Mouse (Mus musculus) thymus, postnatal 0 days (tissue): ENCODE data around the gene Ttc23. TPM values are rescaled to one million over a fixed set of nuclear protein-coding genes. Genes with fewer than 3 reads are reported as not detected.
A peak's percentile ranks its signal among the peaks of the same experiment; 100 is the strongest.

Source experiments
- DNase-seq: peaks from one replicate; pipeline ENCODE4 v3.0.0-alpha.2; 2015; ENCODE audit warnings: low spot score
- polyA plus RNA-seq: library from polyadenylated mRNA; unstranded; fragments of >200 nt; fragmentation: Nextera tagmentation; extraction: Ambion mirVana; gene quantifications from 2 replicates; pipeline ENCODE4 v1.2.1, GENCODE M21; 2015

Ttc23 gene
- polyA plus RNA-seq, 1 experiment from 2014 or later, result 16.1 TPM

GRCm38 (mm10) chr7:67740796-67741195, 93.6 kb downstream of the Ttc23 start:
- DNase-seq, result no peak

- DNase-seq, result no peak
These were observed 94.5 kb downstream of the Ttc23 start for GRCm38 (mm10) chr7:67741706-67742105.

DNA sequence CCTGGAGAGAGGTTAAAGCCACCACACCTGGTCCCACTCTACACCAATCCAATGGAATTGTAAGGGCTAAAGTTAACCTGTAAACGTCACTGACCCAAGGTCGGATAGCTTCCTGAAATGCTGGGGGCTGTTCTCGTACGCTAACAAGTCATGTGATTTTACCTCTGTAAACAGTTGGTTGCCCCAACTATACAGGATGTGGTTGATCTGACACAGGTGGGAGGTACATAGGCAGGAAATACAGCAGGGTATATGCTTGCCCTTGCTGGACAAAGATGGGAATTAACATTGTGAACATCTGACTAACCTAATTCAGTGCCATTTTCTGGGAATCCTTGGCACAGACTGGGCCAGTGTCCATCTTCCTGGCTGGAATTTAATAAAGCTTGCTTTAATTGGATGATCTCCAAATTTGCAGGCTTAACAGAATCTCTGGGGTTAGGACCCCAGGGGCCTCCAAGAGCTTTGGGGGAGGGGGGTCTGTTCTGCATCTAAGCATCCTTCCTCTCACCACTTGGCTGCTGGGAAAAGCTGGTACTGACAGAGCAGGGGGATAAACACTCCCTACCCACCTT, 100.6 kb downstream of the Ttc23 start:
- DNase-seq, result peak; percentile 59

- DNase-seq, result no peak
These were observed 102.4 kb downstream of the Ttc23 start for GRCm38 (mm10) chr7:67749441-67750239.

GRCm38 (mm10) chr7:67754606-67755005, 107.4 kb downstream of the Ttc23 start:
- DNase-seq, result no peak

- no peak for DNase-seq
These were observed 108.2 kb downstream of the Ttc23 start for GRCm38 (mm10) chr7:67755366-67755765.

- DNase-seq, result no peak
These were observed 109.4 kb downstream of the Ttc23 start for GRCm38 (mm10) chr7:67756636-67757035.

DNA sequence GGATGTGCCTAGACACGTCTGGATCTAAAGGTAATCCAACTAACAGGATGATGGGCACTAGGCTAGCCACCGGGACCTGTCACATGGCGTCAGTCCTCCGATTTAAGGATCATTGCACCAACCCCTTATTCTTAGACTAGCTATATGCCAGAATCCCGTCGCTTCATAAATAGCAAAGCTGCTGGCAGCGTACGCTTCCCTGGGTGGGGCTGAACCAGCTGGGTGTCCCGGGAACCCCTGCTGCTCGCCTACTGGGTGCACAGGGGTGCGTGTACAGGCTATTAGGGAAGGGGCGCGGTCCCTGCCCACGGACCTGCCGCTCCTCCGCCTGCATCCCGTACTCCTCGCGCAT, 111.3 kb downstream of the Ttc23 start:
- no peak for DNase-seq

DNA sequence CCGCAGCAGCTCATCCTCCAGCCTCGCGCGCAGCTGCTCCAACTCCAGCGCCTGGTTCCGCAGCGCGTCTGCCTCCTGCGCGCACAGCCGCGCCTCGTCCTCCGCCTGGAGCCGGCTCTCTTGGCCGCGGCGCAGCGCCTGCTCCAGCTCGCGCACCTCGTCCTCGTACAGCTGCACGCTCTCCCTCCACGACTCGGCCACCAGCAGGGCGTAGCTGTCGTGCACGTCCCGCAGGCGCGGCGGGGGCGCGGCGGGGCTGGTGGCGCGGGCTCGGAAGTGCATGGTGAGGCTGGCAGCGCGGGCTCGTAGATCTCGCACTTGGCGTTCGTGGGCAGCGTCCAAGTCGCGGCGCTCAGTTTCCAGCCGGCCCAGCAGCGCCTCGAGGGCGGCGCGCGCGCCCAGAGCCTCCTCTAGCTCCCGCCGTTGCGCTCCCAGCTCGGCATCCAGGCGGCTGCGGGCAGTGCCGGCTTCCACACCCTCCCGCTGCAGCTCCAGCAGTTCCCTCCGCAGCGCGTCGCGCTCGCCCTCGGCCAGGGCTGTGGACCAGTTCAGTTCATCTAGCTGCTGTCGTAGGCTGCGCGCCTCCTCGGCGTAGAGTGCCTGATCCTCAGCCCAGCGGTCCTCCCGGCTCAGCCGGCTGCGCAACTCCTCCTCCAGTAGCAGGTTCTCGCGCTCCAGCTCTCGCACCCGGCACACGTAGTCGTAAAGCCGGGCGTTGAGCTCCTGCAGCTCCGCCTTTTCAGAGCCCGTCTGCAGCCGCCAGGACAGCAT, 111.8 kb downstream of the Ttc23 start:
- DNase-seq, result peak; percentile 26

- peak; percentile 56 for DNase-seq
These were observed 112.4 kb downstream of the Ttc23 start, which contains the start of gene Synm for GRCm38 (mm10) chr7:67759629-67759995. Gene Synm (minus strand): TSS chr7:67759742.

GRCm38 (mm10) chr7:67763625-67764024, 116.4 kb downstream of the Ttc23 start:
- DNase-seq, result no peak

GRCm38 (mm10) chr7:67768125-67768524, 120.9 kb downstream of the Ttc23 start:
- no peak for DNase-seq

- DNase-seq, result no peak
These were observed 122.3 kb downstream of the Ttc23 start for GRCm38 (mm10) chr7:67769487-67769886.

GRCm38 (mm10) chr7:67772231-67772630, 125.0 kb downstream of the Ttc23 start:
- no peak for DNase-seq

DNA sequence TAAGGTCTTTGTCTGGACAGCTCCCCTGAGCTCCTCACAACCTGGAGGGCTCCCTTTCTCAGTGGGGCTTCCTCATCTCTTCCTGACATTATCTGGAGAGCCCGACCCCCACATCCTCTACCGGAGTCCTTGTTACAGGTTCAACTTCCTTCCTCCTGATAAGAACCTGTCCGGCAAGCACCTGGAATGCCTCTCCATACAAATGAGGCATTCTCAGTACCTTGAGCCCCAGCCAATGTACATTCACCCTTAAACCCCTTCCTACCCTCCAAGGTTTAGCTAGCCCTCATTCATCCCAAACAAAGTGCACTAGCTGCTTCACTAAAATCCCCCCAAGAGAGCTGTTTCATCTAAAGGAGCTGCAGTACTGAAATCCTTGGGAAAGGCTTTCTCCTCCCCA, 128.4 kb downstream of the Ttc23 start:
- DNase-seq, result no peak

DNA sequence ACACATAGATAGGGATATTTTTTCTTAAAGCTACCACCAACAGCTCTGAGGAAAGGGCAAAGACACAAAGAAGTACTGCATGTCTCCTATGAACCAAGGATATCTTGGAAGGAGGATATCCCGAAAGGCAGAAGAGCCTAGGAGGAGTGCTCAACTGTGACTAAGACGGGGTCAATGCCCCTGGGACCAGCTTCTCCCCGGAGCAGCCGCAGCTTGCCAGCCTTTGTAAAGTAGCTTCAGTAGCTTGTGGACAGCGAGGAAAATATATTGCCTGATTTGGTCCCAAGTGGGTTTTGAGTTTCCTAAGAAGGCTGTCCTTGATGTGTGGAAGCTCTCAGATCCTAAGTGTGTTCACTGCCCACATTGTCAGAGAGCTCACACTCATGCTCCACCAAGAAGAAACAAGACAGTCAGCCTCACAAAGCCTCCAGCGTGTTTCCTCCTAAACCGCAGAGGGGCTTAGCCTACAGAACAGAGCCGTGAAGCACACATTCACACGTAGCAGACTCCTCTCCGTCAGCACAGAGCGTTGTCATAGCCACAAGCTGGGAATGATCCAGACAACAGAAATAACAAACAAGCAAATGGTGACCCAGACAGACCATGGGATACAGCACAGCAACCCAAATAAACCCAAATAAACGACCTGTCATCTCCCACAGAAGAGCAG, 129.6 kb downstream of the Ttc23 start:
- no peak for DNase-seq

- DNase-seq, result no peak
These were observed 140.7 kb downstream of the Ttc23 start for GRCm38 (mm10) chr7:67787861-67788260.

- DNase-seq, result peak; percentile 63
These were observed 141.5 kb downstream of the Ttc23 start for GRCm38 (mm10) chr7:67788713-67789112.

GRCm38 (mm10) chr7:67791256-67791655, 144.0 kb downstream of the Ttc23 start:
- no peak for DNase-seq

GRCm38 (mm10) chr7:67793449-67793848, 146.2 kb downstream of the Ttc23 start:
- no peak for DNase-seq

- no peak for DNase-seq
These were observed 149.9 kb downstream of the Ttc23 start for GRCm38 (mm10) chr7:67797065-67797464.

- DNase-seq, result no peak
These were observed 151.3 kb downstream of the Ttc23 start for GRCm38 (mm10) chr7:67798476-67798875.
